Mouse (Mus musculus) stomach, postnatal 0 days (tissue): ENCODE measurements around the gene Ahnak2.

Experiments used
- CTCF ChIP-seq: IDR thresholded peaks from 2 replicates; pipeline ENCODE4 v1.5.1; 2016; ENCODE audit warnings: antibody characterized with exemption, low read depth, mild to moderate bottlenecking, moderate library complexity
- EP300 ChIP-seq: optimal IDR thresholded peaks from 2 replicates; pipeline ENCODE3; 2016; ENCODE audit warnings: antibody characterized with exemption

DNA sequence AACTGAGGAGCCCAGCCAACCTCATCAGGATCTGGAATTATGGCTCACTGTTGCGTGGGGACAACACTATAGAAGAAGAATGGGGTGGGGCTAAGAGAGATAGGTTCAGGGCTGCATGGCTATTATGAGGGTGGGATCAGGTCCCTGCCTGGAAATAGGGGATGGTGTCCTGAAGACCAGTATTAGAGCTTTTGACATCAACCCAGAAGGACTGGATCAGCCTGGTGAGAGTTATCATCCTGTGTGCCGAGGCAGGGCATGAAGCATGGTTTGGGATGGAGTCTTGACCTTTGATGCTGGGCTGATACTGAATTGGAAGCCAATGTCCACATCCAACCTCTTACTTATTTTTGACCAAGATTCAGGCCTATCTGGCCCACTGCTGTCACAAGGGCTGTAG lies 32.7 kb downstream of the Ahnak2 start:
- TF ChIP-seq CTCF (no peak), EP300 (no peak)
